Mouse (Mus musculus) mouse embryonic stem cell (cell line): ENCODE results near the gene Rem2.

Source experiments
- in situ Hi-C, 2 experiments: fragments of 300-500 bp; cut with MboI; formaldehyde crosslinking; loops; 1 replicate in 1 of 2; 3 replicates in 1 of 2; pipeline ENCODE4 v1.14.3; 2019 to 2020; ENCODE audit warnings: low sequenced_read_pairs in 2 of 2, low pct_unique_long_range_greater_than_20kb in 1 of 2, mixed read lengths in 1 of 2; ENCODE audit not compliant: unreplicated experiment in 1 of 2

The Rem2 gene

DNA sequence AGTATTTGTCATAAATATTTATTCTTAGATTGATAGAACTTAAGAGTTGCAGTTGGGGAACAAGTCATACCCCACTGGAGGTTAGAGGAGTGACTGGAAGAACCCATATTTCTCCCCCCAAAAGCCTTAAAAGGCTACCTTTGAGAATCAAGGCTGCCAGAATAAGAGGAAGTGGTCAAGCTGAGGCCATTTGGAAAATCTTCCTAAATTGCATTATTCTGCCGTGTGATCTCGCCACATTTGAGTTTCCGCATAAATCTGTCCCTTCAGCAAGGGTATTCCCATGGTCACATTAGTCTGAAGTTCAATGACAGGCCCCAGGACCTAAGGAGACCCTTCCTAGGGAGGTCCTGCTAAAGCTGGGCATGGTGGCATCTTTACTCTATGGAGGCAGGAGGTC, 33.4 kb upstream of the Rem2 start:
- in situ Hi-C loops: no loop called here

DNA sequence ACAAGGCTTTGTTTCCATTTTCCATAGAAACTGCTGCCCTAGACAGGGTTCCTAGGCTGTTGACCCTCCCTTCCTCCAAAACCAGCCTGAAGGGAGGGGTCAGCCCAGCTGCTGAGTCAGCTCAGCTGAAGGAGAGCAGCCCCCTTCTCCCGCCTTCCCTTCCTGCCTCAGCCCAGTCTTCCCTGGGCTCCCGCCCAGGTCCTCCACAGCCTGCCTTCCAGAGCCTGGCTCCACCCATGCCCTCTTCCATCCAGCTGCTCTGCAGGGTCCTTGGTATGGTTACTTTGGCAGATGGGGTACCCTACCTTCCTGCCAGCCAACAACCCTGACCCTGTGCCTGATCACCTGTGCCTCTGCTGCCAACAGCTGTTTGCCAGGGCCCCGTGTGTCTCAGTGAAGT, 32.7 kb upstream of the Rem2 start:
- in situ Hi-C loops: no loop called here

DNA sequence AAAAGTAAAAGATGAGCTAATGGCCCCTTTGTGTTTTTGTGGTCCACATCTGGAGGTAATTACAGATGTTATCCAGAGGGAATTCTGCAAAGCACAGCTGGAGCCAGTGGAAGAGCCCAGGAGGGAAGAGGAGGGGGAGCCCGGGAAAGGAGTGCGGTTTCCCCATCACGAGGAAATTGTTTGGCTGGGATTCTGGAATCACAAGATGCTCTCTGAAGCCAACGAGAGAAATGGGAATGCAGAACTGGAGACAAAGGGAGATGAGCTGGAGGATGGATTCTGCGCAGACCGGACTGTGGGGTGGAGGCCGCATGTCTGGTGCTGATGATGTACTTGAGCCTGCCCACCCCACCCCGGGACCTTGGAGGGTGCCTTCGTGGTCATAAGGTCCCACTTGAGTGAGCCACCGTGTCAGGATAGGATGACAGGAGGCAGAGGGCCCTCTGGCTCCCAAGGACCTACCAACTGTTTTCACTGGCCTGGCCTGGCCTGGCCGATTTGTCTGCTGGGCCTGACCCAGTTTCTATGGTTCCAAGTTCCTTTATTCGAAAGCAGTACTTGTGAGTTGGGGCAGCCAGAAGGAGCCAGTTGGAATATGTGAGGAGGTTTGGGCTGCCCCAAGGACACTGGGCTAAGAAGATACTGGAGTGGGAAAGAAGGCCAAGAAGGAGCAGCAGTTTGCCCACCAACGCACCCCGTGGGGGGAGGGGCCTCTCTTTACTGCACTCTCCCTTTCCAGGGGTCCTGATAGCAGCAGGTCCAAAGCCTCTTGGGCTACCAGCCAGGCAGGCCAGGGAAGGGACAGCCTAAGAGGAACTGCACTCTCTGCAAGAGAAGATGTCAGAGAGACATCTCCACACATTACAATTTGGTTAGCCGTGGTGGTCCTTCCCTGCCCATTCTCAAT, 31.9 kb upstream of the Rem2 start:
- in situ Hi-C loops: no loop called here

DNA sequence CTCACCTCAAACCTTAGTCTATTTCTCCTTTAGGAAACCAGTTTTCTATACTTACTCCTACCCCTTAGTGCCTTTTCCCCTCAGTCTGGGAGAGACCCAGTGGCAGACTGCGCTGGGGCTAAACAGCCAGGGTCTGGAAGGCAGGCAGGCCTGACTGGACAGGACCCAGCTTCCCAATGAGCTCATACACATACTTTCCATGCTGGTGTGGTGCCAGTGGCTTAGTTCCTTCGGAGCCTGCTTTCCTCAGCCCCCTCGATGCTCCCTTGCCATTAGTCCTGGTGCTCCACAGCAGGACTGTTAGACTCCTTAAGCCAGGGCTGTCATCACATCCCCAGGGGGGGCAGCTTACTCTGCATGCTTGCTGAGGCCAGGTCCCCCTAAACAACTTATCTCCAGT, 30.4 kb upstream of the Rem2 start:
- in situ Hi-C loops: no loop called here

DNA sequence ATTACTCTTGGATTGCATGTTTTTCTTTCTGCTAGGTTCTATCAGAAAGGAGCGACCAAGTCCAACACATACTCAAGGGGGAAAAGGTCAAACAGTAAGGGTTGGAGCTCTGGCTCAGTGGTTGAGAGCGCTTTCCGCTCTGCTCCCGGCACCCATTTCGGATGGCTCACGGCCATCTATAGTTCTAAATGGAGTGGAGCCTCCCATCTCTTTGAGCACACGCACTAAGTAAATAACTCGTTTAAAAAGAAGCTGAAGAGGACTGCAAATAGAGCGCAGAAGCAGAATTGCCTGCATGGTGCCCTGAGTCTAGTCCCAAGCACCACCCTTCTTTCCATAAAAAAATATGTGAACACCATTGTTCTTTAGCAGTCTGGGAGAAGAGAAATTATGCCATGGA, 22.3 kb upstream of the Rem2 start:
- in situ Hi-C loops: loop anchor here (25.0 kb wide), 1 partner anchor 391 kb away; no protein-coding TSS in a partner anchor

DNA sequence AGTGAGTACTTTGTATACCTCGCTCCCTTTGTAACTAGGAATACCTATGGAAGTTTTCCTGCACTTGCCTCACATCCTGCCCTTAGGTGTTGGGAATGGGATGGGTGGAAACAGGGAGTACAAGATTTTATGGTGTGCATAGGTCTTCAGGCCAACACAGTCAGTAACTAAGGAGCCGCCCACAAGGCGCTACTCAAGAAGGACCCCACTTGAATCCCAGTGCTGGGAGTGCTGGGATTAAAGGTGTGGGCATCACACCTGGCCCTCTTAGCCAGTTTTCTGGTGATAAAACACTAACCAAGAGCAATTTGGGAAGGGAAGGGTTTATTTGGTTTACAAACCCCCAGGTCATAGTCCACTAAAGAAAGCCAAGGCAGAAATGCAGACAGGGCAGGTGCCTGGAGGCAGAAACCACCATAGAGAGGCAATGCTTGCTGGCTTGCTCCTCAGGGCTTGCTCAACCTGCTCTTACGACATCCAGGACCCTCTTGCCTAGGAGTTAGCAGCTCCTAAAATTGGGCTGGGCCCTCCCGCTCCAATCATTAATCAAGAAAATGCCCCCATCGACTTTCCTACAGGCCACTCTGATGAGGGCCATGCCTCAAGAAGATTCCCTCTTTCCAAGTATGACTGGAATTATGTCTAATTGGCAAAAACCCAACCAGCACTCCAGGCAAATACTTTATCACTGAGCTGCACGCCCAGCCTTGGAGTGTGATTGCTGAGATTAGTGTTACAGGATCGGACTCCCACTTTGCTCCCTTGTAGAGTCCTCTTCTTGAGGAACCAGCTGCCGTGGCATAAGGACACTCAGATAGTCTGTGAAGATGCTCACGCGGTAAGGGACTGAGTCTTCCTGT, 21.0 kb upstream of the Rem2 start:
- in situ Hi-C loops: loop anchor here (25.0 kb wide), 1 partner anchor 393 kb away; no protein-coding TSS in a partner anchor

DNA sequence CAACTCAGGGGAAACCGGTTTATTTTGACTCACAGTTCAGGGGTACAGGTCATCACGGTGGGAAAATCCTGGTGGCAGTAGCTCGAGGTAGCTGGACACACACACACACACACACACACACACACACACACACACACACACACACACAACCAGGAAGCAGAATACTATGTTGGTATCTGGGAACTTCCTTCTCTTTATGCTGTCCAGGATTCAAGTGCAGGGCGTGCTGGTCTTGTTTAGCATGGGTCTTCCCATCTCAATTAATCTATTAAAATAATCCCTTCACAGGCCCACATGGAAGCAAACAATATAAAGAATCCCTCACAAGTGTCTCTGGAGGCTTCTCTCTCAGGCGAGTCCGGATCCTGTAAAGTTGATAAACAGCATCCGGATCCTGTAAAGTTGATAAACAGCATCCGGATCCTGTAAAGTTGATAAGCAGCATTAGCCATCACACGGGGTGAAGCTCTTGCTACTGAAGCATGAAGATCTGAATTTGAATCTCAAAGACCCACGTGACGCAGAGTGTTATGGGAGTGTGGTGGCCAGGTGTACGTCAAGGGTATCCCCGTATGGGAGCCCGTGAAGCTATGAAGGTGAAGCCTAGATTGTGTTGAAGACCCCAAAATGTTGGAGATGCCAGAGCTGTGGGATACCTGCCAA, 17.9 kb upstream of the Rem2 start:
- in situ Hi-C loops: loop anchor here (25.0 kb wide), 1 partner anchor 396 kb away; no protein-coding TSS in a partner anchor

DNA sequence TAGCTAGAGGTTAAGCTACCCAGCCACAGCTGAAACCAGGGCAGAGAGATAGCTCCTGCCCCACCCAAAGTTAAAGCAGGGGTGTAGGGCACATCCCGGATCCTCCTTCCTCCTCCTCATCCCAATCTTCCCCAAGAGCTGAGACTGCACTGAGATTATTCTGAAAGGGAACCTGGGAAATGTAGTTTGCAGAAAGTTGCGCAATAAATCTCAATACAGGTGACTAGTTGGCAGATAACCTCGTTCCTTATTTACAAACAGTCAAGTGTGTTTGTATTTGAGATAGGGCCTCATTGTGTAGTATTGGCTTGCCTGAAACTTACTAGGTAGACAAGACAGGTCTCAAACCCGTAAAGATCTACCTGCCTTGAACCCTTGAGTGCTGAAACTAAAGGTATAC, 13.8 kb upstream of the Rem2 start:
- in situ Hi-C loops: loop anchor here (5.0 to 25.0 kb wide), 2 partner anchors 35 to 400 kb away; partner anchors contain the start of gene Mrpl52 (in 1 of the 2)

DNA sequence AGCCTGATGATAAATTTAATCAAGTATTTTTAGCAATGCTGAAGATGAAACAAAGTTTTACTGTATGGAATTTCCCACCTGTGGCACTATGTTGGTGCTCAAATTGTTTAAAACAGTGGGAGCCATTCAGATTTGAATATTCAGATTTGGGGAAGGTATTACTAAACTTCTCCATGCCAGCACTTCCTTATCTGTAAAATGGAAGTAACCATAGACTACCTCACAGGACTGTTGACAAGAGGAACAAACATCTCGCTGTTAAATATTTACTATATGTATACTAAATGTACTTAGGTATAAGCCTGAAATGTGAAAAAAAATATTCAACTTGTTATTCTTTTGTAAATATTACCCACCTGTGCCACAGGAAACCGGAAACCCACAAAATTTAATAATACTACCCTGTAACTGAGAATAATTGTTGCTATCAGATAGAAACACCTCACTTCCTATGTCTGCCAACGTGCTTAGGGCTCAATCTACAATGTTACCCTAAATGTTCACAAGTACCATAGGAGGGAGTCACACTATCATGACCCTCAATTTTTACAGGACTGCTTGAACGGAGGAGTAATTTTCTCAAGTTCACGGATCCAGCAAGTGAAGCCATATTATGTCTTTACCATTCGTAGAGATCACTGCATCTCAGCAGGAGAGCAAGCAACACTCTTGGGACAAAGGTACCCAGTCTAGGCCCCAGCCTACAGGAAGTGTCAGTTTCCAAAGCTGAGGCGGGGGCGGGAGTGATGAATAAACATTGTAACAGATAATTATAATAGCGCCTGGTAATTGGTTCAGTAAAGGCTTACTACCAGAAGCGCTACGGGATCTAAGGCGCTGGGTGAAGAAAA, 12.6 kb upstream of the Rem2 start:
- in situ Hi-C loops: loop anchor here (5.0 to 25.0 kb wide), 2 partner anchors 36 to 401 kb away; partner anchors contain the start of gene Mrpl52 (in 1 of the 2)

DNA sequence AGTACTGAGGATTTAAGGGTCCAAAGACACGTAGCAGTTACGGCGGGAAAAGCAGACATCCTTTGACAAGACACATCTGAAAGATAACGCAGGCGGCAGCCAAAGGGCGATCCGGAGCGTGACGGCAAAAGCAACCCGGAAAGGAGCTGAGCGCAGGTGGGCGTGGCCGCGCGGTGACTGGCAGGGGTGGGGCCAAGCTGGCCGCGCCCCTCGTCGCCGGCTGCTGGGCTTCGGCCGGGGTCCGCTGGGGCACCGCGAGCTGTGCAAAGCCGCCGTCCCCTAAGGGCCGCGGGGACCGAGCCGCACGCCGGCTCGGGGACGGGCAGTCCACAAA, 12.0 kb upstream of the Rem2 start, which contains the start of gene Lrp10:
TSS of gene Lrp10 (plus strand) at position 179 of the 334 bp plus-strand sequence.
- in situ Hi-C loops: loop anchor here (5.0 to 25.0 kb wide), 2 partner anchors 37 to 402 kb away; partner anchors contain the start of gene Mrpl52 (in 1 of the 2)

DNA sequence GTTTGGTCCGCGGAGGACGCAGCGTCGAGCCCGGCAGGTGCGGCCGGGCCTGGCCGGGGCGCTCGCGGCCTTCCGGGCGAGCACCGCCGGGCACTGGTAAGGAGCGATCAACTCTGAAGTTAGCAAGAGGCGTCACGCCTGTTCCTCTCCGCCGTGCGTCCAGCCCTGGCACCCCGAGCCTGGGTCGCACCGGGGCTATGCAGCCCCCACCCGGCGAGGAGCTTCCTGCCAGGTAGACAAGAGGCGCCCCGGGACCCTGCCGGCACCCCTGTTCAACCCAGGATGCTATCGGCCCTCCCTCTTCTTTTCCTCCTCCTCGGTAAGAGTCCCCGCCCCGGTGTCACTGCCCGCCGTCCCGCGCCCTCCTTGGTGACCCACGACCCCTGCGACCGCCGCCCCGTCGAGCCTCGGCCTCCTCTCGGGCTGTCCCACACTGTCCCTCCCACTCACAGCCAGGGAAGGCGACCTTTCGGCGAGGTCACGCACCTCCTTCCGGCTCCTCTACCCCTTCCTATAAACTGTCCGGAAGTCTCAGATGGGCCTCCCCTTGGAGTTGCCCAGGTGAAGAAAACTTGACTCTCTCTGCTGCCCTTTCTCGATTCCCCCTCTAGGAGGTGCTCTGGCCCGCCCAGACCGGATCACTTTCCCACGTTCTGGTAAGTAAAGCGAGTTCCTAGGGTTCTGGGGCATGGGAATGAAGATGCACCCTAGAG, 11.5 kb upstream of the Rem2 start:
- in situ Hi-C loops: loop anchor here (5.0 to 25.0 kb wide), 2 partner anchors 37 to 402 kb away; partner anchors contain the start of gene Mrpl52 (in 1 of the 2)

DNA sequence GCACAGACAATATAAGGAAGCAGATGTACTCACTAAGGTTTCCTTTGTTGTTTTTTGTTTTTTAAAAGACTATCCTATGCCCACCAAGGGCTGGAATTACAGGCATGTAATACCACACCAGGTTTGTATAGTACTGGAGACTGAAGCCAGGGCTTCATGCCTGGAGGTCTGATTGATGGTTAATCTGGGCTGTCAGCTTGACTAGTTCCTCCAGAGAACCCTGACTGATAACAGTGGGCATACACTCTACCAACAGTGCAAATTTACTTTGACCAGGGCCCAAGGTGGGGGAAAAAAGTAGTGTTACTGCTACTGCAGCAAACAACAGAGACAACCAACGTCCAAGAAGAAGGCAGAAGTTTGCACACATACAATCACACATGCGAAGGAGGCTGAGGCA, 4.4 kb upstream of the Rem2 start:
- in situ Hi-C loops: loop anchor here (25.0 kb wide), 1 partner anchor 409 kb away; no protein-coding TSS in a partner anchor

DNA sequence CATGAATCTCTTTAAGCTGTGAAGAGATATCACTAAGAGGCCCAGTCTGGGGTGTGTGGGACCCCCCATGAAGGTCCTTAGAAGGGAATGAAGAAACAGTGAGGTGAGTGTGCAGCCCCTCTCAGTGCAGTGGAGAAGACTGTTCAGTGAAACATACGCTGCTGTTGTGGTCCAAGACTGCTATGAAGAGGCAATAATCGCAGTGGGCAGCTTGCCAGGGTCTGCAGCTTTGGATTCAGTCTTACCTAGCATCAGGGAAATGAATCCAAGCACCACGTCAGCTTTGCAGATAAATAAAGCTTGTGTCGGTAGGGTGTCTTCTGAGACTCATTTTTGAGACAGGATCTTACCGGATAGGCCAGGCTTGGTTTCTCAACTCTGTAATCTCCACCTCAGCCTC, 3.2 kb upstream of the Rem2 start:
- in situ Hi-C loops: loop anchor here (25.0 kb wide), 1 partner anchor 410 kb away; no protein-coding TSS in a partner anchor

DNA sequence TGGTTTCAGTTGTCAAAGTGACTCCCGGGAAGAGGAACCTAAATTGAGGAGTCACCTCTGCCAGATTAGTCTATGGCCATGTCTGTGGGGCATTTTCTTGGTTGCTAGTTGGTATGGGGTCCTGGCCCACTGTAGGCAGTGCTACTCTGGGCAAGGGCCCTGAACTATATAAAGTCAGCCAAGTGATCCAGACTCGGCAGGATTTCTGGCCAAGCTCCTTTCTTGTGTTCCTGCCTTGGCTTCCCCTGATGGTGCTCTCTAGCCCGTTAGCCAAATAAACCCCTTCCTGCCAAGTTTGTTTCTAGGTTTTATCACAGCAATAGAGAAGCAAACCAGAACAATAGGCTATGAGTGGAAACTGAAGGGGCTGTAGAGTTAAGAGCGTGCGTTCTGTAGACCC, 1.2 kb upstream of the Rem2 start:
- in situ Hi-C loops: loop anchor here (25.0 kb wide), 1 partner anchor 412 kb away; no protein-coding TSS in a partner anchor

DNA sequence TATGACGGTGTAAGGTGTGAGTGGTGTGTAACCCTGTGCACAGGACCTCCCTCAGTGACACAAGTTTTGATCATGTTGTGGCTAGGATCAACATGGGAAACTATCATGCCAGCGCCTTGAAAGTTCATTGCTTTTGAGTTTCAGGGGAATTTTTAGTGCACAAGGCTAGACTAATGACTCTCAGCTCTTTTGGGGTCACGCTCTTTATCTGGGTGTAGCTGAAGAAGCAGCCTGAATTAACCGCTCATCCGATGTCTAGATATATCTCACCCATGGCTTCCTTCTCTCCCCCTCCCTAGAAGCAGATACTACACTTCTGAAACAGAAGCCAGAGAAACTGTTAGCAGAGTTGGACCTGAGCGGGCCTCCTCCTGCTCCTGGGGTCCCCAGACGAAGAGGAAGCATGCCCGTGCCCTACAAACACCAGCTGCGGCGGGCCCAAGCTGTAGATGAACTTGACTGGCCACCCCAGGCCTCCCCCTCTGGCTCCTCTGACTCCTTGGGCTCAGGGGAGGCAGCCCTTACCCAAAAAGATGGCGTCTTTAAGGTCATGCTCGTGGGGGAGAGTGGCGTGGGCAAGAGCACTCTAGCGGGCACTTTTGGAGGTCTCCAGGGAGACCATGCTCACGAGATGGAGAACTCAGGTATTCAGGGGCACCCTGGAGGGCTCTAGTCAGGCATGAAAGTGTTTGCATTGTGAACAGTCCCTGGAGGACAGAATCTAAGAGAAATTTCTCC, 1.4 kb downstream of the Rem2 start:
- in situ Hi-C loops: no loop called here

DNA sequence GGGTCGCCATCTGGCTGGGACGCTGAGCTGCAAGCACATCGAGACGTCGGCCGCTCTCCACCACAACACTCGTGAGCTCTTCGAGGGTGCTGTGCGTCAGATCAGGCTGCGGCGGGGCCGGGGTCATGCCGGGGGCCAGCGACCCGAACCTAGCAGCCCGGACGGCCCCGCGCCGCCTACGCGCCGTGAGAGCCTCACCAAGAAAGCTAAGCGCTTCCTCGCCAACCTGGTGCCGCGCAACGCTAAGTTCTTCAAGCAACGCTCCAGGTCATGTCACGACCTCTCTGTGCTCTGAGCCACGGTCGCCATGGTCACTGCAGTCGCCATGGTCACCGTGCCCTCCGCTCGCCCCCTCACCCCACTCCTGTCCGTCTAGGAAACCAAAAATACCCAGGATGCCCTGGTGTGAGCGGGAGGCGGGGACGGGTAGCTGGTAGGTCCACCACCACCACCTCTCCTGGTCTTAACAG, 3.6 kb downstream of the Rem2 start:
- in situ Hi-C loops: no loop called here
